Mouse (Mus musculus): ENCODE measurements at regions not wholly inside any gene's neighbourhood (a gene's known extent, or its start where the extent isn't known, plus 50 kb on each side); places are given as distances from the start of the nearest gene placed in this dataset.

- TF ChIP-seq CTCF (IDR thresholded peaks at IDR 0.05), result no peak
- no peak for ATAC-seq
- peaks cover 15% of the 10 kb centered on the region for H3K27me3 ChIP-seq
- ChIA-PET POLR2A (interaction anchor here (0.6 kb wide), 1 partner anchor 57 kb away, joined by 3 read pairs; no protein-coding TSS in a partner anchor), CTCF (no interaction called here)
- DNase-seq (ENCODE audit: low read depth, low spot score), result no peak
- in situ Hi-C loops (cut with MboI; ENCODE audit: low pct_unique_long_range_greater_than_20kb), result no loop called here
These were observed 74.6 kb upstream of the Gm4894 start for GRCm38 (mm10) chr9:49175586-49176286.

- ATAC-seq (no peak), DNase-seq (ENCODE audit: low read depth, low spot score) (no peak)
- ChIA-PET POLR2A (no interaction called here), CTCF (no interaction called here)
- peaks cover 15% of the 10 kb centered on the region for H3K27me3 ChIP-seq
- no peak for TF ChIP-seq CTCF (IDR thresholded peaks at IDR 0.05)
- in situ Hi-C loops (cut with MboI; ENCODE audit: low pct_unique_long_range_greater_than_20kb), result no loop called here
These were observed 71.8 kb upstream of the Gm4894 start for GRCm38 (mm10) chr9:49178561-49178960.

GRCm38 (mm10) chr9:49184786-49185185, 65.5 kb upstream of the Gm4894 start:
- in situ Hi-C loops (cut with MboI; ENCODE audit: low pct_unique_long_range_greater_than_20kb), result no loop called here
- DNase-seq (ENCODE audit: low read depth, low spot score) (no peak), ATAC-seq (no peak)
- H3K27me3 ChIP-seq, result peaks cover 5% of the 10 kb centered on the region
- CTCF ChIA-PET, result no interaction called here
- no peak for TF ChIP-seq CTCF (IDR thresholded peaks at IDR 0.05)
- POLR2A ChIA-PET, result no interaction called here

- H3K27me3 ChIP-seq, result peaks cover 5% of the 10 kb centered on the region
- ATAC-seq, result no peak
- POLR2A ChIA-PET, result no interaction called here
- CTCF ChIA-PET, result no interaction called here
- no peak for TF ChIP-seq CTCF (IDR thresholded peaks at IDR 0.05)
- no peak for DNase-seq (ENCODE audit: low read depth, low spot score)
- in situ Hi-C loops (cut with MboI; ENCODE audit: low pct_unique_long_range_greater_than_20kb), result no loop called here
These were observed 60.9 kb upstream of the Gm4894 start for GRCm38 (mm10) chr9:49189426-49189825.

- DNase-seq (ENCODE audit: low read depth, low spot score), result no peak
- no peak for ATAC-seq
- ChIA-PET POLR2A (no interaction called here), CTCF (no interaction called here)
- H3K27me3 ChIP-seq, result peaks cover 7% of the 10 kb centered on the region
- TF ChIP-seq CTCF (IDR thresholded peaks at IDR 0.05), result no peak
- in situ Hi-C loops (cut with MboI; ENCODE audit: low pct_unique_long_range_greater_than_20kb), result no loop called here
These were observed 57.6 kb upstream of the Gm4894 start for GRCm38 (mm10) chr9:49192776-49193175.
